Mouse (Mus musculus) frontal cortex, postnatal 36 days (tissue): ENCODE data around the gene Mef2a.

Experiments used
- DNase-seq, 2 experiments: peaks; one replicate each; pipeline ENCODE4 v3.0.0; 2022; ENCODE audit warnings: low spot score in 2 of 2

Mef2a gene

DNA sequence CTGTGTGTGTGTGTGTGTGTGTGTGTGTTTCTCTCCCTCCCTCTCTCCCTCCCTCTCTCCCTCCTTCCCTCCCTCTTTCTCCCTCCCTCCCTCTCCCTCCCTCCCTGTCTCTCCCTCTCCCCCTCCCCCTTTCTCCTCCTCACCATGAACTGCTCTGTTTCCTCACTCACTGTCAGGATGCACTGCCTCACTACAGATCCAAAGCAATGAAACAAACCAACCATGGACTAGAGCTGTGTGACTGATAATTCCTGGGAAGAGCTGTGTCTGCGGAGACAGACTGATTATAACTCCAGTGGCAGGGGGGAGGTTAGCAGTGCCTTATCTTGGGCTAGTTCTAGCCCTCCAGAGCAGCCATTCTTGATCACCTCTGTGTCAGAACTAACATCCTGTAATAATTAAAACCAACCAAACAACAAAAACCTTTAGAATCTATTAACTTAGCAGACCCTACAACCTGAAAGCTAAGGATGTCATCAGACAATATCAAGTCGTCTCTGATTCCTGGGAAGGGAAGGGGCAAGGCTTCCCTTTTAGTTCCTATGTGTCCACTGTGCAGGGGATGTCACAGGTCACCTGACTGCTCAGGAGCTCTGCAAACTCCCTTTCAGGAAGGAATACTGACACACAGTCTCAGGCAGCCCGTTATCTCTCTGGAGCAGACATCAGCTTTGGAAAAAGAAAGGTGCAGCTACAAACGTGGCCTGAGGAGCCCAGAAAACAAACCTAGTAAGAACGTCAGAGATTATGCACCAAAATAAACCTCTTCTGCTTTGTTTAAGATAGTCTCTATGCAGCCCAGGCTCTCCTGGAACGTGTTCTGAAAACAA is 162.4 kb downstream of the Mef2a start:
- DNase-seq, result no peak

GRCm38 (mm10) chr7:67208317-67208716 is 164.3 kb downstream of the Mef2a start:
- DNase-seq, result no peak

DNA sequence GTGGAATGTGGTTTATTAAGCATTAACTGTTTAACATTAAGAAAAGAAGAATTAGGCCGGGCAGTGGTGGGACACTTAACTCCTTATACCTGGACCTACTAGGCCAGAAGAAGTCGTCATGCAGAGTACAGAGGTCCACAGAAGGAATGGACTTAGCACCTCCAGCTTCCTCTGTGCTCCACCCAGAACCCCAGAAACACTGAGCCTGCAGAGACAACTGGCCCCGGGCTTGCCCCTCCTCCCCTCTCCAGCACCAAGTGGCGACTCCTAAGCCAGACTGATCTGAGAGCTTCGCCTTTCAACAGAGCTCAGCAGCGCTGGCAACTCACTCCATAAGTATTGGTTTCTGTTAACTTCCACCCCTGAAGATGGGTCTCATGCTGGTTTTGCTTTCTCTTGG is 165.0 kb downstream of the Mef2a start:
- no peak for DNase-seq

DNA sequence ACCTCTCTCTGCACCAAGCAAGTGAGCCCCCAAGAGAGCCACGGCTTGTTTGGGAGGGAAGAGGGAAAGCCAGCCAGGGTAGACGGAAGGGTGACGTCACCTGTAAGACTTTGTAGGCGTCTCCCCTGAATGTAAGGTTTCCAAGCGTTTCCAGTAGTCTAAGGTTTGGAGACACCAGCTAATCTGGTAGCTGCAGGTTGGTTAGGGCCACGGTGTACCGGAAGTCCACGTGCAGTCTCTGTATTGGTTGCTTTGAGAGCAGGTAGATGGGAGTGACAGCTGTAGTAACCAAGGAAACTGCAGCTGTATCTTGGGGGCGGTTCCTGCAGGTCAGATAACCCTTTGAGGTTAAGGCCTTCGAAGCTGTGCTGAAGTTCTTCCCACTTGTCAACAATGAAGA is 166.2 kb downstream of the Mef2a start:
- DNase-seq, result no peak

DNA sequence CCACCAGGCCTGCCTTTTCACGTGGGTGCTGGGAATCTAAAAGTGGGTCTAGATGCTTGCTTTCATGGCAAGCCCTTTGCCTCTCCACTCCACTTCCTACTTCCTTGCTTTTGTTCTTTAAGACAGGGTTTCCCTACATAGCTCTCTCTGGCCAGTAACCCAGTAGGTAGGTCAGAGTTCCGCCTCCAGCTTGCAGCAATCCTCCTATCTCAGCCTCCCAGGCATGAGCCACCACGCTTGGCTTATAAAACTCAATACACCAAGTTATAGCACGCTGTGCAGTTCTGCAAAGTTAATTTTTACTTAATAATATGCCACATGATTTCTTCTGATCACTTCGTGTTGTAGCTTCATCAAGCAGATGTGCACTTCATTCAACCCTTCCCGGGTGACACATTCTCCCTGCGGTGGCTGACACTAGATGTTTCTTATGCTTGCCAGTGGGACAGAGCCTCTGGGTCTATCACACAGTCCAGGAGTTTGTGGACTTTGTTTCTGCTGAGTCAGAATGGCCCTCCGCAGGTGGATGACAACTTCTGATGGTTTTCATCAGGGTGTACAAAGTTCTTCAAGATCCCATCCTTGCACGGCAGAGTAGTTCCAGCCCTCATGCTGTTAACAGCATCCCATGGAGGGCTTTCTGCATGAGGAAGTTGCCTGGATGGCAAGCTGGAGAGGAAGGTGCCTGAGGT is 166.8 kb downstream of the Mef2a start:
- DNase-seq, result no peak

GRCm38 (mm10) chr7:67203625-67204024 is 169.0 kb downstream of the Mef2a start:
- no peak for DNase-seq

DNA sequence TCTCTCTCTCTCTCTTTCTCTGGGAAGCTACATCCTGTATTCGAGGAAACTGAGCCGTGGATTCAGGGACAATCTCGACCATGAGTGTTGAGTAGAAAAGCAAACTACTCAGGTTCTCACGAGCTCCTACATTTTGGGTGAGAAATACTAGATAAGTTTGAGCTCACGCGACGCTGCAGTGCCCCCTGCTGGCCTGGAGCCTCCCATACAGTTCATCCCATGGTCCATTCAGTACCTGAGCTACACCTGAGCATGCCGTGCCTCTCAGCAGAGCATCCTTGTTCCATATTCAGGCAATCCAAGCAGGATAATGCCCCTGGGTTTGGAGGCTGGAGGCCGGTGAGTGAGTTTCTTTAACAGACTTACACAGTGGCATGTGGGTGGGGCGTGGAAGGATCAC is 173.2 kb downstream of the Mef2a start:
- DNase-seq, result peak; percentile 53 to 77

DNA sequence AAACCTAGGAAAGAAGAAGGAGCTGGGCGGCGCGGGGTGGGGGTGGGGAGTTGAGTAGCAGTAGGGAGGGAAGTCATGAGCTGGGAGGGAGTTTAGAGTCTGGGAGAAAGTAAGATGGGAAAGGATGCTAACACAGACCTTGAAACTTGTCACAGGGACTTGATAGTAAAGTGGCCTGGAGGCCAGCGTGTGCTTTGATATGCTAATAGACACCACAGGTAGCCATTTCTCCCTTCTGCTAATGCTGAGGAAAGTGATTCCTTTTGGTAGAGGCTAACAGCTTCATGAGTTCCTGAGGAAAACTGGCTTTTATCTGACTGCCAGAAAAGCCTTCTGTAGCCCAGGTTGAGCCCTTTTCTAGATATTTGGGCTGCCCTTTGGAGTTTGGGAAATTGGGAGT is 188.9 kb downstream of the Mef2a start:
- no peak for DNase-seq
